Mouse (Mus musculus) CD4-positive, CD25-positive, alpha-beta regulatory T cell, adult 4 months (primary cell): Measurements from ENCODE around the gene Mgat3. TPM values are rescaled to one million over a fixed set of nuclear protein-coding genes. Genes with fewer than 3 reads are reported as not detected.

ENCODE experiments used
- ATAC-seq: one replicate; pipeline ENCODE4 v1.8.0; 2017
- polyA plus RNA-seq, 2 experiments: library from polyadenylated mRNA; unstranded; fragments of 100-300 nt; shearing (Covaris generic); gene quantifications; one replicate each; pipeline ENCODE4 v1.2.1; 2017

Mgat3 gene
- polyA plus RNA-seq, 2 experiments from 2014 or later, result 0.13 TPM; not detected in 1

DNA sequence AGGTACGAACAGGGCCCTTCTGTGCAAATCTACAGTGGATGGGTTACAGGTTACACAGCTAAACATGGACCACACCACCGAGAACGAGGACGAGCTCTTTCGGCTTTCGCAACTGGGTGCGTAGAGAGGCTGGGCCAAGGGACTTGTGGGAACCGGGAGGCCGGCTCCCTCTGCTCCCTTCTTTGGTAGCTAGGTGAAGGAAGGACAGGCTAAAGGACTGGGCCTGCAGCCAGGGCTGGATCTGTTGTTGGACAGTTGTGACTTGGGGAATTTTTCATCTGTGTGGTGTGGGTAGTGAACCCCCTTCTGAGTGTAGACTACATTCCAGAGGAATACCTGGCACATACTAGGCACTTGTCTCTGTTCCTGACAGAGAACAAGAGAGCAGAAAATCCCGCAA is 20.9 kb upstream of the Mgat3 start:
- no peak for ATAC-seq

- no peak for ATAC-seq
These were observed 19.8 kb upstream of the Mgat3 start for GRCm38 (mm10) chr15:80153757-80154156.

GRCm38 (mm10) chr15:80155707-80156106 is 17.8 kb upstream of the Mgat3 start:
- no peak for ATAC-seq

DNA sequence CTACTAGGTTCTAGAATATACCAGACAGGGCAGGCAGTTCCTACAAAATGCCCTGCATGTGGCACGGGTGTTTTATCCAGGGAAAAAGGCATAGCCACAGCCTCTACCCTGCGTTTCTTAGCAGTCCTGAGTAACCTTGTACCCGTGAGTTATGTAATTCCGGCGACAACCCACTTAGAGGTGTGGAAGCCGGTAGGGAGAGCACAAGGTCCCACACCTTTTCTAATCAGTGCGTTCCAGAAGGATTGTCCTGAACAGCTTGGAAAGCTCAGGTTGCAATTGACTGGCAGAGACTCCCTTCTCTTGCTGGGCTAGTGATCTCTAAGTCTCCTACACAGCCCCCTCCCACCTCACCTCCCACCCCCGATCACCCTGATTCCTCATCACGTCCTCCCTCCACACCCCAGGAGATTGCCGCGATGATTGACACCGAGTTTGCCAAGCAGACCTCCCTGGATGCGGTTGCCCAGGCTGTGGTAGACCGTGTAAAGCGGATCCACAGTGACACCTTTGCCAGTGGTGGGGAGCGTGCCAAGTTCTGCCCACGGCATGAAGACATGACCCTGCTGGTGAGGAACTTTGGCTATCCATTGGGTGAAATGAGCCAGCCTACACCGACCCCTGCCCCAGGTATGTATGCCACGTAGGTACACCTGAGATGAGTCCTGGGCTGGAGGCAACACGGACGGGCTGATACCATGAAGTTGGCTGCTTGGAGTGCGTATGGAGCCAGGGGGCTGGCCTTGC is 16.2 kb upstream of the Mgat3 start:
- ATAC-seq, result no peak

DNA sequence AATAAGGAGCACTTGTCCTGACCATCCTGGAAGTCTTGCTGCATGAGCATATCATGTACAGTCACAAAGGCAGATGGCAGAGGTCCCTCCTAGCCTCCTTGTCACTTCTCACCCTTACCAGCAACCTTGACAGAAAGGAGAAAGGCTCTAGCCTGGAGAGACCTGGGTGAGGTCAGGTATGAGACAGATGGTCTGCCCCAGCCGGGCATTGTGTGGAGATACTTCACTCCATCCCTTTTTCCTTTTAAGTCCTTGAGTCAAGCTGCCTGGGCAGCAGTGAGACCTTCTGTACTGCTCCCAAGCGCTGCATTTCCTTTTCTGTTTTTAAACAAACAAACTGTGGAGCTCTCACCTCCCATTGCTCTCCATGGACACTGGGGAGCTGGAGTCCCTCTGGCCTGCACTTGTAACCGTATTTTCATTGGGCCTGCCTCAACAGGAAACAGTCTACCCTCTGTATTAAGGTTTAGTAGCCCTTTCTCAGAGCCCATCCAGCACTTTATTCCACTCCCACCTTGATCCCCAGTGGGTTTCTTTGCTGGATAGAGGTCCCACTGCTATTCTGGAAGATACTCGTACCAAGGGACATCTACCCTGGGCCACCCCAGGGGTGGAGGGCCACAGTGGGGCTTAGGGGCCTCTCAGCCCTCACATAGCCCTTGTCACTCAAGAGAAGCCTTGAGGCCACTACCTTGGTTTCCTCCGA is 15.4 kb upstream of the Mgat3 start:
- no peak for ATAC-seq

GRCm38 (mm10) chr15:80158707-80159090 is 14.8 kb upstream of the Mgat3 start:
- no peak for ATAC-seq

DNA sequence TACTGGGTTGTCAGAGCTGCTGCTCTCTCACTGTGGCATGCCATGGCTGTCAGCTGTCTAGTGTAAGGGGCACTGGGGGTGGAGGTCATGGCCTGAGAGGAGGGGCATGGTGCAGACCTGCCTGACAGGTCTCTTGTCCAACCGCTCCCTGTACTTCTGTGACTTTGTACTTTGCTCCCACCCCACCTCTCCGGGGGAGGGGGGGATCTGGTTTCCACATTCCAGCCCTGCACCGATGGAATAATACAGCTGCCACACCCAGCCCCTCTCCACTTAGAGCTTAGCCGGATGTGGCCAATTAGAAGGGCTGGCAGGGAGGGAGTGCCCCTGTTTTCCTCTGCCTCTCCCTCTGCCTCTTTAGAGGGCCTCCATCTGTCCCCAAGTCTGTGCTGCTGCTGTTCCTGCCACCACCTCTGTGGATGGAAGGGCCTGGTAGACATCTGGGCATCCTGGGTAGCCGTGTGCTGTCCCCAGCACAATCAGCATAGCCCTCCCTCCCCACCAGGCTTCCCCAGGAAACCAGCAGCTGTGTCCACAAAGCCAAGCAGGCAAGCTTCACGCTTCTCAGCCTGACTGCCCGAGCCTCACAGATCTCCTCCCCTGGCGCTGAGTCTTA is 14.1 kb upstream of the Mgat3 start:
- ATAC-seq, result no peak

DNA sequence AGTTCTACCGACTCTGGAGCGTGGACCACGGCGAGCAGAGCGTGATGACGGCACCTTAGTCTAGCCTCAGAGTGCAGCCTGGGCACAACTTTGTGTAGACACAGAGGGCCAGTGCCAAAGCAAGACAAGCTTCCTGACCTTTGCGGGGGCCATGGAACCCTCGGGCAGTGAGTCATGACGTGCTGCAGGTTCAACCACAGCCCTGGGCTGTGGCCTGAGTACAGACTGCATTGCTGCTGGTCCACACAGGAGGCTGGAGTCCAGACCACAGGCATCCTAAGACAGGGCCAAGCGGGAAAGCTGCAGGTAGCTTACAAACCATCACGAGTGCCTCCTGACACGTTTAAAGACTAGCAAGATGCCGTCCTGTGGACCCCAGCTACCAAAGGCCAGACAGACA is 13.3 kb upstream of the Mgat3 start:
- no peak for ATAC-seq

DNA sequence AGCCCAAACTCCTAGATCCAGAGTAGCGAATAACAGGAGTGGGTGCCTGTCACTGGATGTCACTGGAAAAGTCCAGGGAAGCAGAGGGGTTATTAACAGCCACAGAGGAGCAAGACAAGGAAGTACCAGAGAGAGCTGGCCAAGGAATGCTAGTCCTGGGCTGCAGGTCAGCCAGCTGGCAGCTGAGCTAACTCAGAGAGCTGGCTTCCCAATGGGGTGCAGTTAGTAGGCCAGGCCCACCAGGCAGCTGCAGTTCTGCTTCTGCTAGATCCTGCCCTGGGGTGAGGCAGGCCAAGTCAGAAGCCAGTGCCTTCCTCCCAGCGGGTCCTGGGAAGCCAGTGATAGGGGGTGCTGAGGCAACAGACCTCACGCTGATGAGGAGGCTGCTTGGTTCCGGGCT is 12.8 kb upstream of the Mgat3 start:
- no peak for ATAC-seq

DNA sequence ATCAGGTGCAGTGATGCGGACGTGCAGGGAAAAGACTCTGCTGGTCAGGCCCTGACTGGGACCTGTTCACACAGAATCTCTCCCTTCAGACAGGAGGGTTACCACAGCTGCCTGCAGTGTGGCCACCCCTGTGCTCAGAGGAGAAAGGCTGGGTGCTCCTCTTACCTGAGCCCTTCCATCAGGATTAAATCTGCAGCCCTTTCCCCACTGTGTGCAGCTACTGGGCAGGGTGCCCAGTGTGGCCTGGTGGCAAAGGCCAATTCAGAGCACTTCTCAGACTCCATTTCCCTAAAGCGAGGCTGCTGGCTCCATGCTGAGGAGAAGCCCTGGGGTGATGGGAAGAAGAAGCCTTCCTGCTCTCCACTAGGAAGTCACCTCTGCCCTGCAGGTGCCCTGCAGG is 12.3 kb upstream of the Mgat3 start:
- ATAC-seq, result no peak

DNA sequence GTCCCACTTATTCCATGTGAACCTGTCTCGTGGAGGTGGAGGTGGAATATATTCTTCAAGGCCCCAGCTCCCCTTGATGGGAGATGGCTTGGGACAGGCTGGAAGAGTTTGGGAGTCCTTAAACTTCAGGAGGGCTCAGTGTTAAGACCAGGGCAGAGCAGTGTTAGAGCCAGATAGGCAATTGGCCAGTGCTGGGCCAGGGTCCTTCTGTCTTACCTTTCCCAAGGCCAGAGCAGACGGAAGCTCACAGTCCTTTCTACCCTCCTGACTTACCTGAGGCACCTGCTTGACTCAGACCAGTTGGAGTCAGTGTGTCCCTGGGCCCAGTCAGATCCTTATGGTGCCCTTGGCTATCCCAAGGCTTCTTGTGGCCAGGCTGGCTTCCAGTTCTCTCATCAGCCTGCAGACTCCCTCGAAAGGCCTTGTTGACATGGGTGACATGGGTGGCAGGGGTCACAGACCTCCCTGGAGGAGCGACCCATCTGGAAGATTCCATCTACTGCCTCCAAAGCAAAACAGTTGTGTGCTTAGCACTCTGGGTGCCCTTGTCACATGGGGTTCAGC is 11.0 kb upstream of the Mgat3 start:
- ATAC-seq, result no peak

- no peak for ATAC-seq
These were observed 10.2 kb upstream of the Mgat3 start for GRCm38 (mm10) chr15:80163274-80163673.

DNA sequence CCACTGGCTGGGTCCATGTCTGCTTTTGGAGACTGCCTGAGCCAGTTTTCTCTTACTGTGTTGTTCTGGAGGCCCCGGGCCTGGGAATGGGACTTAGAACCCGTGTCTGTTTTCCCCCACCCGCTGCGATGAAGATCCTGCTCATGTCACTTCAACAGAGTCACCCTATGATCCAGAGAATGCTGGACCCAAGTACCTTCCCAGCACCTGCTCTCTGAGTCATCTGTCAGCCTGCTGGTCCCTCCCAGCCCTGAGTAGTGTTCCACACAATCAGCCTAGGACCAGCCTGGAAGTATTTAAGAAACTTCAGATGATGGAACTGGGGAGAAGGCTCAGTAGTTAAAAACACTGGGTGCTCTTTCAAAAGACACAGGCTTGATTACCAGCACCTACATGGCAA is 9.8 kb upstream of the Mgat3 start:
- ATAC-seq, result no peak

GRCm38 (mm10) chr15:80165396-80165795 is 8.1 kb upstream of the Mgat3 start:
- no peak for ATAC-seq

- no peak for ATAC-seq
These were observed 4.0 kb upstream of the Mgat3 start for GRCm38 (mm10) chr15:80169484-80169883.

- ATAC-seq, result no peak
These were observed 3.2 kb upstream of the Mgat3 start for GRCm38 (mm10) chr15:80170357-80170756.

DNA sequence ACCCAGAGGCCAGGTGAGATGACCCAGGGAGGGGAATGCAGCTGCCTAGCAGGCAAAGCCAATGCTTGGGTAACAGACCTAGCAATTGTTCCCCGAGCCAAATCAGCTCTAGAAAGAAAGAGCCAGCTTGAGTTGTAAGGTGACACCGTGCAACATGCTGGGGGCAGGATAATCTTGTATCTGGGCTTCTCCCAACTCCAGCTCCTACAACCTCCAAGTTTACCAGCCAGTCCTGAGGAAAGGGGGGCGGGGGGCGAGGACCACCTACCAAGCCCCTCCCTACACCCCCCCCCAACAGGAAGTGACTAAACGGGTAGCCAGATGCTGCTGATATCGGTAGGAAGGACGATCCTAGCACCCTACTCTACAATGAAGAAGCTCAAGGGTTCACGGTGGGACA is 2.2 kb upstream of the Mgat3 start:
- ATAC-seq, result no peak

DNA sequence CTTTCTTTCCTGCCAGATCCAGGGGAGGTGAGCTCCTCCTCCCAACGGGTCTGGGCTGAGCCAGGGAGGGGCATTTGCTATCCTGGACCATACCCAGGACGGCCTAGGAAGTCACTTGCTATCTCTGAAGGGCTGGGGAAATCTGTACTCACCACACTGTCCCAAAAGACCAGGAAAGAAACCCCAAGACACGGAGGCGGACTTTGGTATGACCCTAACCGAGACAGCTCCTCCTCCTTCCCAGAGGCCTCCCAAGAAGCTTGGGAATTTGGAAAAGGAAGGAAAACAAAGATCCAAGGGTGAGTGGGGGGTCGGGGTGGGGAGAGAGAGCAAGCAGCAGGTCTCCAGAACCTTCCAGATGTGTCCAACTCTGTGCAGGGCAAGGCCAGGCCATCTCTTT is 1.7 kb upstream of the Mgat3 start:
- no peak for ATAC-seq

- no peak for ATAC-seq
These were observed 468 bp downstream of the Mgat3 start for GRCm38 (mm10) chr15:80173781-80174597.

DNA sequence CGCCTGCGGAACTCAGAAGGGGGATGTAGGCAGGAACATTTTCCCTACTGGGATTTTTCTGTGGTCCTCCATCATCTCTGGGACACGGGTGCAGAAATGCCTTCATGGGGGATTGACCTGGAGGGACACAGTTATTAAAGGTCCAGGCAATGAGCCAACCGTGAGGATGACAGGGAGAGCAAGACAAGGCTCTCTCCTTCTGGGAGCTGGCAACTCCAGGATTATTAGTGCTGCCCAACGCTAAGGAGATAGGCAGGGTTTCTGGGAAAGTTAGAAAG is 1.0 kb downstream of the Mgat3 start:
- no peak for ATAC-seq

- no peak for ATAC-seq
These were observed 1.8 kb downstream of the Mgat3 start for GRCm38 (mm10) chr15:80175316-80175715.

- no peak for ATAC-seq
These were observed 2.2 kb downstream of the Mgat3 start for GRCm38 (mm10) chr15:80175756-80176155.

GRCm38 (mm10) chr15:80181561-80181960 is 8.0 kb downstream of the Mgat3 start:
- no peak for ATAC-seq
